In genomic region chr8:72277244-72277643, GRCm38 (mm10) we compare ENCODE assay signal across 18 mouse cellular contexts. TPM values are rescaled to one million over a fixed set of nuclear protein-coding genes. Genes with fewer than 3 reads are reported as not detected.
DNase-seq lines count a peak whose midpoint lies in the region; ATAC-seq lines count a peak whose summit lies in the region.
"Had no signal": no experiment of that assay in that cellular context is flagged by ENCODE, and none has a peak within 500 bp of the region (broad histone marks: within the 10 kb centered on the region; RNA-seq: fewer than 3 reads in every experiment).

No protein-coding gene starts in this region.

- H3K4me2 ChIP-seq in liver, embryonic 12.5 days = no peak overlapping the region
- H3K4me2 ChIP-seq in midbrain, embryonic 13.5 days (replicated peaks) = no peak overlapping the region
- H3K4me2 ChIP-seq: embryonic facial prominence, embryonic 12.5 days; heart, embryonic 11.5 days; lung, embryonic 14.5 days had no signal

- H3K4me3 ChIP-seq in liver, embryonic 12.5 days = no peak overlapping the region
- no peak overlapping the region for H3K4me3 ChIP-seq in forebrain, embryonic 10.5 days
- H3K4me3 ChIP-seq in midbrain, embryonic 13.5 days (replicated peaks) = no peak overlapping the region
- H3K4me3 ChIP-seq: embryonic facial prominence, embryonic 12.5 days; limb, embryonic 10.5 days had no signal

- H3K36me3 ChIP-seq in liver, embryonic 12.5 days = no peaks in the 10 kb centered on the region
- H3K36me3 ChIP-seq in forebrain, embryonic 10.5 days (replicated peaks) = no peaks in the 10 kb centered on the region
- H3K36me3 ChIP-seq in midbrain, embryonic 13.5 days = no peaks in the 10 kb centered on the region
- H3K36me3 ChIP-seq: embryonic facial prominence, embryonic 12.5 days; limb, embryonic 10.5 days had no signal

- no peak overlapping the region for H3K27ac ChIP-seq in liver, embryonic 12.5 days
- no peak overlapping the region for H3K27ac ChIP-seq in forebrain, embryonic 10.5 days
- H3K27ac ChIP-seq in midbrain, embryonic 13.5 days = no peak overlapping the region
- H3K27ac ChIP-seq: embryonic facial prominence, embryonic 12.5 days; hindbrain, postnatal 0 days; limb, embryonic 10.5 days had no signal

- peak; percentile 44 for ATAC-seq in CD4-positive, CD25-positive, alpha-beta regulatory T cell, adult 4 months
- ATAC-seq in liver, embryonic 12.5 days = peak; percentile 74
- ATAC-seq in midbrain, embryonic 13.5 days = no peak
- ATAC-seq: hindbrain, postnatal 0 days had no signal

- no peaks in the 10 kb centered on the region for H3K9me3 ChIP-seq in liver, embryonic 12.5 days (replicated peaks)
- no peaks in the 10 kb centered on the region for H3K9me3 ChIP-seq in forebrain, embryonic 10.5 days
- no peaks in the 10 kb centered on the region for H3K9me3 ChIP-seq in midbrain, embryonic 13.5 days
- H3K9me3 ChIP-seq: embryonic facial prominence, embryonic 12.5 days; limb, embryonic 10.5 days had no signal

- DNase-seq in T-cell, adult 2 months (ENCODE audit: low spot score) = peak; percentile 73
- peak; percentile 75 for DNase-seq in naive thymus-derived CD4-positive, alpha-beta T cell, adult 2 months (ENCODE audit: low read depth)
- no peak for DNase-seq in cerebellum, adult 9-11 months
- no peak for DNase-seq in forebrain, embryonic 10.5 days (ENCODE audit: extremely low spot score, low spot score)
- DNase-seq: adrenal gland, postnatal 14 days; cerebellum, adult 9-10 months; gastrocnemius, postnatal 36 days; heart, postnatal 4 days; layer of hippocampus, postnatal 36 days; lung, embryonic 14.5 days; retina, postnatal 1 day had no signal

- no peak overlapping the region for H3K9ac ChIP-seq in liver, embryonic 12.5 days
- H3K9ac ChIP-seq in midbrain, embryonic 13.5 days (replicated peaks) = no peak overlapping the region
- H3K9ac ChIP-seq: embryonic facial prominence, embryonic 12.5 days; lung, embryonic 14.5 days had no signal

- peaks cover 17% of the 10 kb centered on the region for H3K4me1 ChIP-seq in liver, embryonic 12.5 days
- H3K4me1 ChIP-seq in forebrain, embryonic 10.5 days = 0 out of 2 replicates have a peak, but pooled peaks cover 3% of the 10 kb centered on the region
- 0 out of 2 replicates have a peak, but pooled peaks cover 3% of the 10 kb centered on the region for H3K4me1 ChIP-seq in midbrain, embryonic 13.5 days (replicated peaks)
- H3K4me1 ChIP-seq: embryonic facial prominence, embryonic 12.5 days; limb, embryonic 10.5 days had no signal

- 16% methylated on average over 3 of the region's 3 CpGs for WGBS in liver, embryonic 12.5 days (ENCODE audit: insufficient replicate concordance)
- WGBS in forebrain, embryonic 10.5 days = 82% methylated on average over 3 of the region's 3 CpGs
- WGBS in midbrain, embryonic 13.5 days = 89% methylated on average over 3 of the region's 3 CpGs

- H3K27me3 ChIP-seq in liver, embryonic 12.5 days (replicated peaks) = peaks cover 10% of the 10 kb centered on the region
- no peaks in the 10 kb centered on the region for H3K27me3 ChIP-seq in forebrain, embryonic 10.5 days (ENCODE audit: poor library complexity, severe bottlenecking)
- no peaks in the 10 kb centered on the region for H3K27me3 ChIP-seq in midbrain, embryonic 13.5 days
- H3K27me3 ChIP-seq: embryonic facial prominence, embryonic 12.5 days had no signal

RNA-seq across cellular contexts. Expression of gene Gm10282, which starts 27.8 kb away (rescaled TPM):
- polyA plus RNA-seq in CD4-positive, CD25-positive, alpha-beta regulatory T cell, adult 4 months (2017; shearing (Covaris generic)) = 10 to 100 TPM in 1 of 2 experiments, 1 to 10 TPM in 1; 7.1 to 12.4 TPM
- 10.1 and 10.3 TPM in 2 replicates for polyA plus RNA-seq in liver, embryonic 12.5 days (2016; fragmentation: Nextera tagmentation; extraction: Ambion mirVana)
- 36.7 and 41.7 TPM in 2 replicates for polyA plus RNA-seq in forebrain, embryonic 10.5 days (2016; fragmentation: Nextera tagmentation; extraction: Ambion mirVana)
- 19.3 and 19.8 TPM in 2 replicates for polyA plus RNA-seq in midbrain, embryonic 13.5 days (2015; fragmentation: Nextera tagmentation; extraction: Ambion mirVana)

RNA-seq across cellular contexts. Expression of gene Ap1m1, which starts 37.4 kb away (rescaled TPM):
- 100 to 1,000 TPM; 128 to 173 TPM for polyA plus RNA-seq in CD4-positive, CD25-positive, alpha-beta regulatory T cell, adult 4 months (2017; shearing (Covaris generic))
- 80.9 and 85.0 TPM in 2 replicates for polyA plus RNA-seq in liver, embryonic 12.5 days (2016; fragmentation: Nextera tagmentation; extraction: Ambion mirVana)
- 181 and 183 TPM in 2 replicates for polyA plus RNA-seq in forebrain, embryonic 10.5 days (2016; fragmentation: Nextera tagmentation; extraction: Ambion mirVana)
- 259 and 266 TPM in 2 replicates for polyA plus RNA-seq in midbrain, embryonic 13.5 days (2015; fragmentation: Nextera tagmentation; extraction: Ambion mirVana)

RNA-seq across cellular contexts. Expression of gene Klf2, which starts 41.6 kb away (rescaled TPM):
- polyA plus RNA-seq in CD4-positive, CD25-positive, alpha-beta regulatory T cell, adult 4 months (2017; shearing (Covaris generic)) = 10 to 100 TPM; 17.1 to 31.0 TPM
- 5.7 and 6.0 TPM in 2 replicates for polyA plus RNA-seq in liver, embryonic 12.5 days (2016; fragmentation: Nextera tagmentation; extraction: Ambion mirVana)
- 2.6 and 3.0 TPM in 2 replicates for polyA plus RNA-seq in forebrain, embryonic 10.5 days (2016; fragmentation: Nextera tagmentation; extraction: Ambion mirVana)
- polyA plus RNA-seq in midbrain, embryonic 13.5 days (2015; fragmentation: Nextera tagmentation; extraction: Ambion mirVana) = 2.7 and 4.3 TPM in 2 replicates

RNA-seq across cellular contexts. Expression of gene Fam32a, which starts 57.7 kb away (rescaled TPM):
- 100 to 1,000 TPM; 102 to 130 TPM for polyA plus RNA-seq in CD4-positive, CD25-positive, alpha-beta regulatory T cell, adult 4 months (2017; shearing (Covaris generic))
- polyA plus RNA-seq in liver, embryonic 12.5 days (2016; fragmentation: Nextera tagmentation; extraction: Ambion mirVana) = 42.7 and 43.0 TPM in 2 replicates
- polyA plus RNA-seq in forebrain, embryonic 10.5 days (2016; fragmentation: Nextera tagmentation; extraction: Ambion mirVana) = 77.6 and 80.0 TPM in 2 replicates
- polyA plus RNA-seq in midbrain, embryonic 13.5 days (2015; fragmentation: Nextera tagmentation; extraction: Ambion mirVana) = 116 and 121 TPM in 2 replicates

Comparison
In these comparisons a context has a peak if more than half of its experiments do, and no peak if none do; other contexts are left out.
1. DNase-seq: peak in T-cell, adult 2 months (single experiment) and naive thymus-derived CD4-positive, alpha-beta T cell, adult 2 months (single experiment); none in cerebellum, adult 9-11 months (single experiment) and forebrain, embryonic 10.5 days (single experiment).